Comparison of ENCODE assay signal across 11 mouse cellular contexts in genomic region chr5:98692070-98692469, GRCm38 (mm10).
"Had no signal": no experiment of that assay in that cellular context is flagged by ENCODE, and none has a peak within 500 bp of the region (broad histone marks: within the 10 kb centered on the region; RNA-seq: fewer than 3 reads in every experiment).

No protein-coding gene starts in this region.

- H3K27ac ChIP-seq: limb, embryonic 15.5 days; liver, embryonic 12.5 days; midbrain, embryonic 12.5 days; neural tube, embryonic 13.5 days had no signal

- H3K27me3 ChIP-seq: limb, embryonic 15.5 days; liver, embryonic 12.5 days; midbrain, embryonic 12.5 days; neural tube, embryonic 13.5 days had no signal

- H3K4me2 ChIP-seq: limb, embryonic 15.5 days; liver, embryonic 12.5 days; midbrain, embryonic 12.5 days; neural tube, embryonic 13.5 days had no signal

- H3K4me3 ChIP-seq: limb, embryonic 15.5 days; liver, embryonic 12.5 days; midbrain, embryonic 12.5 days; neural tube, embryonic 13.5 days had no signal

- DNase-seq: kidney, adult 2 months; kidney, postnatal 36 days; layer of hippocampus, adult 9-11 months; layer of hippocampus, postnatal 36 days; right cerebral cortex, postnatal 14 days; thymus, postnatal 4 days had no signal

- ATAC-seq: liver, embryonic 12.5 days; midbrain, embryonic 16.5 days had no signal

- H3K9me3 ChIP-seq: limb, embryonic 15.5 days; neural tube, embryonic 13.5 days had no signal

- H3K36me3 ChIP-seq: limb, embryonic 15.5 days; liver, embryonic 12.5 days; midbrain, embryonic 12.5 days; neural tube, embryonic 13.5 days had no signal

- H3K9ac ChIP-seq: limb, embryonic 15.5 days; liver, embryonic 12.5 days; midbrain, embryonic 12.5 days; neural tube, embryonic 13.5 days had no signal

- H3K4me1 ChIP-seq: limb, embryonic 15.5 days; liver, embryonic 12.5 days; midbrain, embryonic 12.5 days; neural tube, embryonic 13.5 days had no signal
